Mouse (Mus musculus) kidney, adult 2 months (tissue): ENCODE measurements around the gene Srek1. TPM values are rescaled to one million over a fixed set of nuclear protein-coding genes. Genes with fewer than 3 reads are reported as not detected.

Source experiments
- DNase-seq: peaks from one replicate; pipeline ENCODE4 v3.0.0; 2021
- H3K27ac ChIP-seq: fragments of 200-500 bp; 2 replicates; pipeline ENCODE4 v1.5.1; 2012; ENCODE audit warnings: low read depth, low read length, control low read depth, inconsistent platforms; ENCODE audit not compliant: insufficient read depth
- H3K27me3 ChIP-seq: fragments of 200-500 bp; replicated peaks from 2 replicates; pipeline ENCODE4 v1.6.1; 2012; ENCODE audit warnings: mild to moderate bottlenecking, moderate library complexity, low read length, inconsistent platforms; ENCODE audit not compliant: control insufficient read depth, insufficient read depth
- H3K36me3 ChIP-seq: fragments of 200-500 bp; 2 replicates; pipeline ENCODE4 v1.6.1; 2012; ENCODE audit warnings: mild to moderate bottlenecking, moderate library complexity, low read length, inconsistent platforms; ENCODE audit not compliant: control insufficient read depth, insufficient read depth
- H3K4me1 ChIP-seq: fragments of 200-500 bp; 2 replicates; pipeline ENCODE4 v1.6.1; 2011; ENCODE audit warnings: low read length; ENCODE audit not compliant: control insufficient read depth, insufficient read depth
- H3K4me3 ChIP-seq: fragments of 200-500 bp; 2 replicates; pipeline ENCODE4 v1.5.1; 2011; ENCODE audit warnings: mild to moderate bottlenecking, low read depth, low read length, control low read depth; ENCODE audit not compliant: insufficient read depth
- CTCF ChIP-seq: fragments of 200-500 bp; conservative IDR thresholded peaks from 2 replicates; pipeline ENCODE4 v1.5.1; 2011; ENCODE audit warnings: low read depth, mild to moderate bottlenecking, control low read depth, low read length, moderate library complexity, mixed read lengths; ENCODE audit not compliant: insufficient read depth, insufficient read length
- POLR2A ChIP-seq: fragments of 200-500 bp; IDR thresholded peaks from one replicate; pipeline ENCODE4 v1.6.1; 2011; ENCODE audit warnings: low read depth, low read length, control low read depth
- WGBS: fragments of 180-500 bp; shearing (Covaris S2); methylation state at CpG from one replicate; pipeline ENCODE4 v1.1.7; 2018; 5-methylcytosine and 5-hydroxymethylcytosine counted together
- polyA plus RNA-seq: library from polyadenylated mRNA; depleted of rRNA; stranded (reverse); fragments of >200 nt; gene quantifications from 2 replicates; pipeline ENCODE4 v1.2.3, GENCODE M21; 2012

Srek1 gene
- polyA plus RNA-seq, 1 experiment: 34.0 TPM

DNA sequence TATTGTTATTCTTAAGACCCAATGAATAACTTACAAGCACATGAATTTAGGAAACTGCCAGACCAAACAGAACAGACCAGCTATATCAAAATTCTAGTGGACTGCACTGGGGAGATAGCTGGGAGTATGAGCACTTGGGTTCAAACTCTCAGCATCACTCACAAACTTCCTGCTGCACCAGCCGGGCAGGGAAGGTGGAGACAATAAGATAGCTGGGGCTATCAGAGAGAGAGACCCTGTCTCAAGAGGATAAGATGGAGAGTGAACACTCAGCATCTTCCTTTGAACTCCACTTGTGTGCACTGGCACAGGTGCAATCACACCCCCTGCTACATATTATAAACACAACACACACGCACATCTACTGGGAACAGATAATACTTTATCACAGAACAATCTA, 47.5 kb downstream of the Srek1 start:
- Histone ChIP-seq H3K27me3 (no peaks in the 10 kb centered on the region), H3K4me3 (no peak overlapping the region), H3K27ac (no peak overlapping the region), H3K4me1 (no peaks in the 10 kb centered on the region), H3K36me3 (no peaks in the 10 kb centered on the region)
- 87% methylated on average over 2 of the region's 2 CpGs for WGBS
- no peak for TF ChIP-seq CTCF
- no peak for TF ChIP-seq POLR2A
- no peak for DNase-seq

- TF ChIP-seq POLR2A: no peak
- TF ChIP-seq CTCF: no peak
- H3K27ac ChIP-seq: no peak overlapping the region
- peak overlapping the region; percentile 7; the same call in 1 of the 2 replicates for H3K4me3 ChIP-seq
- no peaks in the 10 kb centered on the region for H3K36me3 ChIP-seq
- WGBS: 24% methylated on average over 11 of the region's 11 CpGs
- H3K27me3 ChIP-seq: no peaks in the 10 kb centered on the region
- no peaks in the 10 kb centered on the region for H3K4me1 ChIP-seq
- peak; percentile 59 for DNase-seq
Measured at GRCm38 (mm10) chr13:103711406-103712025, 62.9 kb downstream of the Srek1 start.

DNA sequence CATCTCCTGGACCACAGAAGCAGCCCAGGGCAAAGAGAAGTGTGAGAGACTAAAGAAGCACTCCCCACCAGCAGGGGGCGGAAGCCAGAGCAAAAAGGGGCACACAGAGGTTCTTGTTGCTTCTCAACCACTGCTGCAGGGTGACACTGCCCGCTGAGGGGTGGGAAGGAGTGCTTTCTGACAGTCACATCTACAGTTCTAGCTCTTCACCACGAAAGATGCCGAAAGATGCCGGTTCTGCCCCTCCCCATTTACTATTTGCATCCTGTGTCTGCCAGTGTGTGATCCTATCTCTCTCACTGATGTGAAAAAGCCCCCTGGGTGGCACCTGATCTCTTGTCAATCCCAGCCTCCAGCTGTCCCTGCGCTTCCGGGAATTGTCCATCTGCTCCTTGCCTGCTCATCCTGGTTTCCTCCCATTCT, 64.0 kb downstream of the Srek1 start:
- Histone ChIP-seq H3K27ac (no peak overlapping the region), H3K4me3 (no peak overlapping the region), H3K27me3 (no peaks in the 10 kb centered on the region), H3K36me3 (no peaks in the 10 kb centered on the region), H3K4me1 (no peaks in the 10 kb centered on the region)
- peak; percentile 11 for DNase-seq
- WGBS: 60% methylated on average over 7 of the region's 7 CpGs
- TF ChIP-seq POLR2A: no peak
- TF ChIP-seq CTCF: peak; percentile 45

DNA sequence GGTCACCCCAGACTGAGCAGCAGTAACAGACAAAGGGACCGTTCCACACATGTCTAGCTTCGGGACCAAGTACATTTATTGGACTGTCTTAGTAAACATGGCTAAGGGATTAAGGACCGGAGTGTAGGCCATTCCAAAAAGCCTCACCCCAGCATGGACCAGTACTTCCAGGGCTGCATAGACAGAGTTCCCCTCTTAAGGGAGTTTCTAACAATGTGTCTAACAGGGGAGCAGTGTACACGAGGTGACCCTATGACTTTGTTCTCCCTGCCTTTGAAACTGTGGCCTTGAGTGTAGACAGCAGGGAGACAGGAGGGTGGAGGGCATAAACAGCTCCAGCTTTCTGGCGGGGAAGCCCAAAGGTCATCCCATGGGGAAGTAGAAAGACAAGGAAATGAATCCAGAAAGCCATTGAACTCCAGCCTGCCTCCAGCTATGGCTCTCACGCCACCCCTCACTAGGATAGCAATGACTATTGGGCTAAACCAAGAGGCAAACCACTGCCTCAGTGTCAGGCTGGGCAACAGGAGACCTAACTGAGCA, 68.9 kb downstream of the Srek1 start:
- DNase-seq: no peak
- no peak overlapping the region for H3K27ac ChIP-seq
- H3K4me3 ChIP-seq: no peak overlapping the region
- no peak for TF ChIP-seq CTCF
- no peak for TF ChIP-seq POLR2A
- H3K27me3 ChIP-seq: no peaks in the 10 kb centered on the region
- no peaks in the 10 kb centered on the region for H3K36me3 ChIP-seq
- no peaks in the 10 kb centered on the region for H3K4me1 ChIP-seq
- 74% methylated on average over 6 of the region's 6 CpGs for WGBS

GRCm38 (mm10) chr13:103703833-103704232, 70.6 kb downstream of the Srek1 start:
- TF ChIP-seq CTCF: no peak
- no peak for TF ChIP-seq POLR2A
- Histone ChIP-seq H3K4me3 (no peak overlapping the region), H3K4me1 (no peaks in the 10 kb centered on the region), H3K27ac (no peak overlapping the region), H3K36me3 (no peaks in the 10 kb centered on the region), H3K27me3 (no peaks in the 10 kb centered on the region)
- DNase-seq: no peak
- 42% methylated on average over 6 of the region's 6 CpGs for WGBS

DNA sequence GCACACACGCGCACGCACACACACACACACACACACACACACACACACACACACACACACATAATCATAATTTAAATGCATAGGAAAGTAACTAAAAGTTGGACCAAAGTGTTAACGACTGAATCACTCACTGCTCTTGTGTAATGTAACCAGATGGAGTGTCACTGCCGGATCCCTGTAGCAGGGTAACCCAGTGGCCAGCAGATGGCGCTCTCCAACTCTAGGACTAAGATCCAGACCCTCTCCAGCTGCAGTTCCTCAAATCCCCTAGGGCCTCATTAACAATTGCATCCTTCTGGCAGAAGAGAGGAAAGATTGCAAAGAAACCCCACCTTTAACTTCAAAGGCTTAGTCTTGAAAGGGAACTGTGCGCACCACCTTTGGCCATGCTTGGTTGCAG, 71.0 kb downstream of the Srek1 start:
- H3K4me3 ChIP-seq: no peak overlapping the region
- no peak for TF ChIP-seq POLR2A
- TF ChIP-seq CTCF: peak; percentile 81
- no peaks in the 10 kb centered on the region for H3K36me3 ChIP-seq
- no peak overlapping the region for H3K27ac ChIP-seq
- 40% methylated on average over 7 of the region's 7 CpGs for WGBS
- no peaks in the 10 kb centered on the region for H3K4me1 ChIP-seq
- DNase-seq: peak; percentile 72
- no peaks in the 10 kb centered on the region for H3K27me3 ChIP-seq

- Histone ChIP-seq H3K27ac (no peak overlapping the region), H3K4me3 (no peak overlapping the region), H3K36me3 (no peaks in the 10 kb centered on the region), H3K4me1 (no peaks in the 10 kb centered on the region), H3K27me3 (no peaks in the 10 kb centered on the region)
- DNase-seq: no peak
- WGBS: 90% methylated on average over 3 of the region's 3 CpGs
- TF ChIP-seq CTCF (no peak), POLR2A (no peak)
Measured at GRCm38 (mm10) chr13:103702266-103702665, 72.1 kb downstream of the Srek1 start.

DNA sequence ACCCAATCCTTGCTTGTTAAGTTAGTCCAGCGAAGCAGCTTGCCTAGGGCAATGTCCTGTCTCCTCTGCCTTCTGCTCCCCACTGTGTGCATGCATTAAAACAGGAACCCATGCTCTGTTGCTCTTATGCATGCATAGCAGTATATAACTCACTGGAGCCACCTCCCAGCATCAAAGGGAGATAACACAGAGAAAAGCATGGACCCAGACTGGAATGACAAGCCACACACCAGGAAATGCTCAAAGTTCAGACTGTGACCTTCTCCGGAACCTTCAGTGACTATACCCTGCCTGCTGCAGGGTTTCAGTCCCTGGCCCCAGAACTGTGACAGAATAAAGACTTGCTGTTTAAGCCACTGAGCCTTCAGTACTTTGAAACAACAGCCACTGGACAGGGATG, 73.7 kb downstream of the Srek1 start:
- Histone ChIP-seq H3K27me3 (no peaks in the 10 kb centered on the region), H3K4me3 (no peak overlapping the region), H3K36me3 (no peaks in the 10 kb centered on the region), H3K4me1 (no peaks in the 10 kb centered on the region), H3K27ac (no peak overlapping the region)
- WGBS: 75% methylated on average over 2 of the region's 2 CpGs
- no peak for TF ChIP-seq CTCF
- no peak for TF ChIP-seq POLR2A
- no peak for DNase-seq
